Mouse (Mus musculus): Measurements from ENCODE around the gene Samd1. TPM values are rescaled to one million over a fixed set of nuclear protein-coding genes. Genes with fewer than 3 reads are reported as not detected.

Gene Samd1
- polyA plus RNA-seq, 1 experiment from 2014 or later, result 17.3 TPM

GRCm38 (mm10) chr8:83976101-83976630 is 21.3 kb upstream of the Samd1 start:
- H3K4me3 ChIP-seq (ENCODE audit: low read depth, low read length), result no peak overlapping the region
- H3K4me2 ChIP-seq, result no peak overlapping the region
- H3K27ac ChIP-seq (ENCODE audit: low read depth), result no peak overlapping the region
- no peak for DNase-seq
- no peaks in the 10 kb centered on the region for H3K9me3 ChIP-seq (ENCODE audit: low read depth, low read length)
- WGBS, result 78% methylated on average over 4 of the region's 4 CpGs
- H3K27me3 ChIP-seq (ENCODE audit: insufficient read depth, low read length), result no peaks in the 10 kb centered on the region
- peaks cover 9% of the 10 kb centered on the region; the same call in 1 of the 2 replicates for H3K4me1 ChIP-seq (ENCODE audit: insufficient read depth)
- H3K9ac ChIP-seq, result no peak overlapping the region
- TF ChIP-seq CTCF (IDR thresholded peaks at IDR 0.05; ENCODE audit: low read depth), result peak; percentile 35
- no peak for ATAC-seq (ENCODE audit: insufficient read depth)
- peaks cover 25% of the 10 kb centered on the region for H3K36me3 ChIP-seq (ENCODE audit: insufficient read depth)

- no peak overlapping the region for H3K4me2 ChIP-seq
Observed at GRCm38 (mm10) chr8:83976779-83977350, 20.6 kb upstream of the Samd1 start.

GRCm38 (mm10) chr8:83977646-83978045 is 19.8 kb upstream of the Samd1 start:
- TF ChIP-seq CTCF (IDR thresholded peaks at IDR 0.05; ENCODE audit: low read depth), result no peak
- Histone ChIP-seq H3K27ac (ENCODE audit: low read depth) (no peak overlapping the region), H3K27me3 (ENCODE audit: insufficient read depth, low read length) (no peaks in the 10 kb centered on the region), H3K4me2 (0 out of 2 replicates have a peak overlapping the region, but pooled peaks have one; percentile 18), H3K4me1 (ENCODE audit: insufficient read depth) (peaks cover 9% of the 10 kb centered on the region; the same call in 1 of the 2 replicates), H3K9me3 (ENCODE audit: low read depth, low read length) (no peaks in the 10 kb centered on the region), H3K36me3 (ENCODE audit: insufficient read depth) (peaks cover 40% of the 10 kb centered on the region), H3K9ac (0 out of 2 replicates have a peak overlapping the region, but pooled peaks have one; percentile 23), H3K4me3 (ENCODE audit: low read depth, low read length) (no peak overlapping the region)
- DNase-seq (peak; percentile 41), ATAC-seq (ENCODE audit: insufficient read depth) (no peak)
- WGBS, result 49% methylated on average over 6 of the region's 6 CpGs

More at GRCm38 (mm10) chr8:83976779-83977350, 20.6 kb upstream of the Samd1 start:
- no peaks in the 10 kb centered on the region for H3K9me3 ChIP-seq (ENCODE audit: low read depth, low read length)
- no peak overlapping the region for H3K9ac ChIP-seq
- DNase-seq, result no peak
- H3K4me3 ChIP-seq (ENCODE audit: low read depth, low read length), result no peak overlapping the region
- peak; percentile 14; the same call in 1 of the 2 replicates for TF ChIP-seq CTCF (IDR thresholded peaks at IDR 0.05; ENCODE audit: low read depth)
- no peak for ATAC-seq (ENCODE audit: insufficient read depth)
- H3K36me3 ChIP-seq (ENCODE audit: insufficient read depth), result peaks cover 32% of the 10 kb centered on the region
- H3K4me1 ChIP-seq (ENCODE audit: insufficient read depth), result peaks cover 9% of the 10 kb centered on the region; the same call in 1 of the 2 replicates
- H3K27me3 ChIP-seq (ENCODE audit: insufficient read depth, low read length), result no peaks in the 10 kb centered on the region
- no peak overlapping the region for H3K27ac ChIP-seq (ENCODE audit: low read depth)
- 84% methylated on average over 5 of the region's 5 CpGs for WGBS

GRCm38 (mm10) chr8:83978200-83978599 is 19.3 kb upstream of the Samd1 start:
- WGBS, result 69% methylated on average over 9 of the region's 9 CpGs
- Histone ChIP-seq H3K4me3 (ENCODE audit: low read depth, low read length) (no peak overlapping the region), H3K27ac (ENCODE audit: low read depth) (no peak overlapping the region), H3K27me3 (ENCODE audit: insufficient read depth, low read length) (no peaks in the 10 kb centered on the region), H3K9ac (peak overlapping the region; percentile 23; the same call in 1 of the 2 replicates), H3K36me3 (ENCODE audit: insufficient read depth) (peaks cover 45% of the 10 kb centered on the region), H3K4me2 (no peak overlapping the region), H3K9me3 (ENCODE audit: low read depth, low read length) (no peaks in the 10 kb centered on the region), H3K4me1 (ENCODE audit: insufficient read depth) (peaks cover 9% of the 10 kb centered on the region; the same call in 1 of the 2 replicates)
- DNase-seq, result no peak
- no peak for TF ChIP-seq CTCF (IDR thresholded peaks at IDR 0.05; ENCODE audit: low read depth)
- no peak for ATAC-seq (ENCODE audit: insufficient read depth)

GRCm38 (mm10) chr8:83980250-83980649 is 17.2 kb upstream of the Samd1 start:
- DNase-seq (no peak), ATAC-seq (ENCODE audit: insufficient read depth) (no peak; the same call in 1 of the 2 replicates)
- Histone ChIP-seq H3K9ac (no peak overlapping the region), H3K4me1 (ENCODE audit: insufficient read depth) (peaks cover 9% of the 10 kb centered on the region; the same call in 1 of the 2 replicates), H3K27me3 (ENCODE audit: insufficient read depth, low read length) (no peaks in the 10 kb centered on the region), H3K4me3 (ENCODE audit: low read depth, low read length) (no peak overlapping the region), H3K4me2 (no peak overlapping the region), H3K9me3 (ENCODE audit: low read depth, low read length) (no peaks in the 10 kb centered on the region), H3K27ac (ENCODE audit: low read depth) (no peak overlapping the region), H3K36me3 (ENCODE audit: insufficient read depth) (peaks cover 64% of the 10 kb centered on the region)
- 82% methylated on average over 1 of the region's 1 CpGs for WGBS
- no peak for TF ChIP-seq CTCF (IDR thresholded peaks at IDR 0.05; ENCODE audit: low read depth)

- Histone ChIP-seq H3K27me3 (ENCODE audit: insufficient read depth, low read length) (no peaks in the 10 kb centered on the region), H3K4me3 (ENCODE audit: low read depth, low read length) (no peak overlapping the region), H3K4me1 (ENCODE audit: insufficient read depth) (peaks cover 9% of the 10 kb centered on the region; the same call in 1 of the 2 replicates), H3K9me3 (ENCODE audit: low read depth, low read length) (no peaks in the 10 kb centered on the region), H3K27ac (ENCODE audit: low read depth) (no peak overlapping the region), H3K9ac (no peak overlapping the region), H3K36me3 (ENCODE audit: insufficient read depth) (peaks cover 68% of the 10 kb centered on the region), H3K4me2 (no peak overlapping the region)
- no peak for TF ChIP-seq CTCF (IDR thresholded peaks at IDR 0.05; ENCODE audit: low read depth)
- DNase-seq, result no peak
- ATAC-seq (ENCODE audit: insufficient read depth), result no peak
- 81% methylated on average over 8 of the region's 8 CpGs for WGBS
Observed at GRCm38 (mm10) chr8:83980845-83981244, 16.6 kb upstream of the Samd1 start.

GRCm38 (mm10) chr8:83981533-83981932 is 15.9 kb upstream of the Samd1 start:
- Histone ChIP-seq H3K27ac (ENCODE audit: low read depth) (no peak overlapping the region), H3K36me3 (ENCODE audit: insufficient read depth) (peaks cover 75% of the 10 kb centered on the region)
- 95% methylated on average over 7 of the region's 7 CpGs for WGBS

More at GRCm38 (mm10) chr8:83981533-83981932, 15.9 kb upstream of the Samd1 start:
- H3K4me2 ChIP-seq, result no peak overlapping the region
- ATAC-seq (ENCODE audit: insufficient read depth) (no peak), DNase-seq (no peak)
- no peak overlapping the region for H3K4me3 ChIP-seq (ENCODE audit: low read depth, low read length)
- no peak overlapping the region for H3K9ac ChIP-seq
- no peaks in the 10 kb centered on the region for H3K9me3 ChIP-seq (ENCODE audit: low read depth, low read length)
- peaks cover 9% of the 10 kb centered on the region; the same call in 1 of the 2 replicates for H3K4me1 ChIP-seq (ENCODE audit: insufficient read depth)
- H3K27me3 ChIP-seq (ENCODE audit: insufficient read depth, low read length), result no peaks in the 10 kb centered on the region
- no peak for TF ChIP-seq CTCF (IDR thresholded peaks at IDR 0.05; ENCODE audit: low read depth)

All from lung, embryonic 14.5 days (tissue).